Mouse (Mus musculus): ENCODE measurements at regions not wholly inside any gene's neighbourhood (a gene's known extent, or its start where the extent isn't known, plus 50 kb on each side); places are given as distances from the start of the nearest gene placed in this dataset.

DNA sequence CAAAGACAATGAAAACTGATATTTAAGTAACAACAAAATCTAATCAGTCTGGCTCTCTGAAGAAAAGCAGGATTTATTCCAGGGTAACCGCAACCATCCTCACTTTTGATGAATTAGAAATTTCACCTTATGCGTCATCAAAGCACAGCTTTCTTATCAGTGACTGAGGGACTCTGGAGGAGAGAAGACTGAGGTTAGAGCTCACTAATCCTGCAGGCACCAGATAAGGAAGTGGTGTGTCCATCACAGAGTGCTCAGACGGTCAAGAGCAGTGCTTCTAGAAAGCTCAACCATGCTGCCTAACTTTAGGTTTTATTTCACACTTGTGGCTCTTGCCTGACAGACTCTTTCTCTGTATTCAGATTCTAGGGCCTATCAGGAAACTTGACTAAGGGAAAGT, 1021.2 kb upstream of the Adgrl4 start:
- DNase-seq (ENCODE audit: low read depth, low spot score) = no peak

DNA sequence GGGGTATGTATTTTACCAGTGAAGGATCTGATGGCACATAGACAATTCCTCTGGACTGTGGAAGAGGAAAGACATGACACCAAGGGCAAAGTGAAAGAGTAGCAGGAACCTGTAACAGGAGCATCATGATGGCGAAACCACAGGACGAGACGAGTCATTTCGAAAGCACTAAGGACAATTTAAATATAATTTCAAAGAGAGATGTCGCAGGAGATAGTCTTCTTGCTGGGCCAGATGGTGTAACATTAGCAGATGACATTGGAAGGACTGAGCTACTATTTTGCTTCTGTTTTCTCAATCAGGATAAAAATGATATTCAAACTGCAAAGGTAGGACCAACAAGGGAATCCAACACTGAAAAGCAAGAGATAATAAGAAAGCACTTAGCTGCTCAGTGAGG, 1009.7 kb upstream of the Adgrl4 start:
- no peak for DNase-seq (ENCODE audit: low read depth, low spot score)

DNA sequence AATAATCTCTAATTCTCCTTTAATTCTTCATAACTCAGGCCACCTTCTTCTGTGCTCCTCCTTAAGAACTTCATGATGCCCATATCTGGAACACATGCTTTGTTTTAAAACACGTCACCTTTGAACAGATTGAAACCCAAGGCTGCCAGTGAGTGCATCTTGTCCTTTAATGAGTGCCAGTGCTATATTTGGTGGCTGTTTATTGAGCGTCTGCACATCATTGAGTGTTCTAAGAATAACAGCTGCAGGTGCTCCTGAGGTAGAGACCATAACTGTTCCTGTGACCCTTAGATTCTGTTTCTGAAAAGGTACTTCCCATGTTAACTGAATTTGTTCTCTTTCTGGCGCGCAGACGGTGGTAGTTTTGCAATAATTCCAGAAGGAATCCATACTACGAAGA, 1006.4 kb upstream of the Adgrl4 start:
- DNase-seq (ENCODE audit: low read depth, low spot score) = no peak

DNA sequence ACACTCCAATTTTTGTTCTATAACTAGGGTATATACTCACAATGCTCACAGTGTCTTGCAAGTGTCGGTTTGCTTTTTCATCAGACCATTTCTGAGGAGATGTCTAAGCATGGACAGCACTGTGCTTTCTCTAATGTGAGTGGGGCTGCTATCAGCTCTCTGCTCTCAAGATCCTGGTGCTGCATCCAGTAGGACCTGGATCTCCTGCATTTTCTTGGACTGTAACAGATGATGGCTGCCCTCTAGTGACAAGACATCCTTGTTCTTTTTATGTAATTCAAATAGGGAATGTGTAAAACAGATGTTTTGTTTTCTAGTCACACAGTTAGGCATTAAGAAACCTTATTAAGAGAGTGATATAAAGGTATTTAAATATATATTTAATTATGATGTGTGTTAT, 1002.5 kb upstream of the Adgrl4 start:
- DNase-seq (ENCODE audit: low read depth, low spot score) = no peak

DNA sequence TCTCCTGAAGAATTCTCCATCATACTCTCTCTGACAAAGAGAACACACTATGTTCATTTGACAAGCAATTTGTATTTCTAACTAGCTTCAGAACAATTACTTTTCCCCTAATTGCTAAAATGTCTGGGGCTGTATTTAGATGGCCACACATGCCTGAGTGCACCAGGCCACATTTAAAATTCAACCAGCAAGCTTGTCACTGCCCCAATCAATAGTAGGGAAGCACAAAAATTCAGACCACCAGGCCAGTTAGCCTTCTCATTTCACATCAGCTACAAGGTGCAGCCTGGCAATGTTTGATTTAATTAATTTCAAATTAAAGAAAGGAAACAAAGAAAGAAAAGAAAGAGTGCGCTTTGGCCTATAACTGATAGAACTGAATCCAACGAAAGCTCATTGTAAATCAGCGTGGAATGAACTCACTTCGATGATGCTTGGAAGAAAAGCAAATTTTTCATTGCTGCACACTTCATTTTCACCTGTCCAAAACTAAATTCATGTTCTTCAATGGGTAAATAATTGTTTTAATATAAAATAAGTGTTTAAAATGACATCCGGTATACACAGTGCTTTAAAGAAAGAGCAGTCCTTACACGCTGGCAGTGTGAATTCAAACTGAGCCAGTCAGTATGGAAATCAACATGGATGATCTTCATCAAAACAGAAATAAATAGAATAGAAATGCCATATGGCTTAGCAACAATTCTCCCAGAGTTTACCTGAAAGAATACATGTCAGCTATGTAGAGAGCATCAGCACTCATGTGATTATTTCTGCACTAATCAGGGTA, 1001.7 kb upstream of the Adgrl4 start:
- no peak for DNase-seq (ENCODE audit: low read depth, low spot score)

Data from ZHBTc4 (cell line).